Comparison of ENCODE assay signal across 12 mouse cellular contexts in genomic region chr10:13569818-13570217, GRCm38 (mm10). TPM values are rescaled to one million over a fixed set of nuclear protein-coding genes. Genes with fewer than 3 reads are reported as not detected.
DNase-seq lines count a peak whose midpoint lies in the region; ATAC-seq lines count a peak whose summit lies in the region.
"Had no signal": no experiment of that assay in that cellular context is flagged by ENCODE, and none has a peak within 500 bp of the region (broad histone marks: within the 10 kb centered on the region; RNA-seq: fewer than 3 reads in every experiment).

No protein-coding gene starts in this region.

- no peaks in the 10 kb centered on the region for H3K9me3 ChIP-seq in hindbrain, embryonic 13.5 days
- H3K9me3 ChIP-seq in neural tube, embryonic 13.5 days, result no peaks in the 10 kb centered on the region
- H3K9me3 ChIP-seq: heart, embryonic 13.5 days; liver, embryonic 15.5 days had no signal

- DNase-seq in left cerebral cortex, postnatal 4 days, result peak; percentile 47
- no peak for DNase-seq in left cerebral cortex, postnatal 14 days (ENCODE audit: low spot score in 2 of 2)
- no peak for DNase-seq in adrenal gland, adult 2 months
- DNase-seq in urinary bladder, postnatal 10 days (ENCODE audit: low spot score), result no peak
- no peak for DNase-seq in right cerebral cortex, postnatal 36 days (ENCODE audit: low spot score in 2 of 2)
- DNase-seq: cerebellum, adult 8-10 months had no signal

- WGBS in hindbrain, embryonic 13.5 days, result 34% methylated on average over 7 of the region's 7 CpGs
- WGBS in neural tube, embryonic 13.5 days, result 15% methylated on average over 7 of the region's 7 CpGs

- H3K9ac ChIP-seq in hindbrain, embryonic 13.5 days, result no peak overlapping the region
- no peak overlapping the region for H3K9ac ChIP-seq in neural tube, embryonic 13.5 days
- H3K9ac ChIP-seq: heart, embryonic 13.5 days; liver, embryonic 15.5 days had no signal

- H3K27ac ChIP-seq in hindbrain, embryonic 13.5 days, result no peak overlapping the region
- no peak overlapping the region for H3K27ac ChIP-seq in neural tube, embryonic 13.5 days (replicated peaks)
- H3K27ac ChIP-seq: heart, embryonic 13.5 days; liver, embryonic 15.5 days had no signal

- intact Hi-C loops in left cerebral cortex, postnatal 4 days (cut with DNase I), result loop anchor here (10.0 kb wide), 4 partner anchors 295 to 625 kb away; partner anchors contain the start of genes Aig1 and Hivep2
- intact Hi-C loops in left cerebral cortex, postnatal 14 days (cut with DNase I), result loop anchor here (5.0 to 10.0 kb wide), 3 partner anchors 295 to 635 kb away; partner anchors contain the start of genes Aig1 and Hivep2

- H3K4me2 ChIP-seq in hindbrain, embryonic 13.5 days, result no peak overlapping the region
- H3K4me2 ChIP-seq in neural tube, embryonic 13.5 days, result no peak overlapping the region
- H3K4me2 ChIP-seq: heart, embryonic 13.5 days; liver, embryonic 15.5 days had no signal

- H3K4me3 ChIP-seq in hindbrain, embryonic 13.5 days, result no peak overlapping the region
- no peak overlapping the region for H3K4me3 ChIP-seq in neural tube, embryonic 13.5 days
- H3K4me3 ChIP-seq: heart, embryonic 13.5 days; liver, embryonic 15.5 days had no signal

- H3K4me1 ChIP-seq in hindbrain, embryonic 13.5 days (replicated peaks), result peaks cover 28% of the 10 kb centered on the region
- peaks cover 26% of the 10 kb centered on the region for H3K4me1 ChIP-seq in neural tube, embryonic 13.5 days (replicated peaks)
- H3K4me1 ChIP-seq: liver, embryonic 15.5 days had no signal

- H3K27me3 ChIP-seq in hindbrain, embryonic 13.5 days, result peaks cover 34% of the 10 kb centered on the region
- H3K27me3 ChIP-seq in neural tube, embryonic 13.5 days, result peaks cover 38% of the 10 kb centered on the region
- H3K27me3 ChIP-seq: heart, embryonic 13.5 days; liver, embryonic 15.5 days had no signal

- no peaks in the 10 kb centered on the region for H3K36me3 ChIP-seq in hindbrain, embryonic 13.5 days
- no peaks in the 10 kb centered on the region for H3K36me3 ChIP-seq in neural tube, embryonic 13.5 days
- H3K36me3 ChIP-seq: heart, embryonic 13.5 days; liver, embryonic 15.5 days had no signal

- ATAC-seq in common myeloid progenitor, adult 5-6 weeks (replicated peaks; ENCODE audit: low read depth, poor library complexity, severe bottlenecking), result peak; percentile 39; the same call in 1 of the 2 replicates
- peak; percentile 74 for ATAC-seq in hindbrain, embryonic 13.5 days (ENCODE audit: low FRiP score)
- peak; percentile 33; the same call in 1 of the 2 replicates for ATAC-seq in neural tube, embryonic 13.5 days (ENCODE audit: low read depth)
- ATAC-seq: intestine, embryonic 16.5 days had no signal

RNA-seq across cellular contexts. Expression of gene Pex3, which starts 16.9 kb away (rescaled TPM):
- 10 to 100 TPM; 23.4 to 25.5 TPM for total RNA-seq in left cerebral cortex, postnatal 4 days (2021)
- 10 to 100 TPM; 22.7 to 29.1 TPM for total RNA-seq in left cerebral cortex, postnatal 14 days (2021)
- total RNA-seq in common myeloid progenitor, adult 5-6 weeks (2017), result 15.4 and 23.3 TPM in 2 replicates
- polyA plus RNA-seq in hindbrain, embryonic 13.5 days (2015; fragmentation: Nextera tagmentation; extraction: Ambion mirVana), result 24.7 and 25.9 TPM in 2 replicates
- polyA plus RNA-seq in neural tube, embryonic 13.5 days (2015; fragmentation: Nextera tagmentation; extraction: Ambion mirVana), result 26.4 and 26.5 TPM in 2 replicates
- total RNA-seq in adrenal gland, adult 2 months (2021), result 10 to 100 TPM; 32.2 to 44.4 TPM
- 7.3 and 9.2 TPM in 2 replicates for polyA plus RNA-seq in adrenal gland, adult 2 months (2012; rRNA removed)

RNA-seq across cellular contexts. Expression of gene Adat2, which starts 17.1 kb away (rescaled TPM):
- 1 to 10 TPM; 8.9 to 9.7 TPM for total RNA-seq in left cerebral cortex, postnatal 4 days (2021)
- total RNA-seq in left cerebral cortex, postnatal 14 days (2021), result 1 to 10 TPM; 7.8 to 8.0 TPM
- total RNA-seq in common myeloid progenitor, adult 5-6 weeks (2017), result 2.7 TPM in 2 replicates
- 2.0 and 2.1 TPM in 2 replicates for polyA plus RNA-seq in hindbrain, embryonic 13.5 days (2015; fragmentation: Nextera tagmentation; extraction: Ambion mirVana)
- polyA plus RNA-seq in neural tube, embryonic 13.5 days (2015; fragmentation: Nextera tagmentation; extraction: Ambion mirVana), result 2.1 and 2.9 TPM in 2 replicates
- 1 to 10 TPM; 3.2 to 4.8 TPM for total RNA-seq in adrenal gland, adult 2 months (2021)
- polyA plus RNA-seq in adrenal gland, adult 2 months (2012; rRNA removed), result 1.4 and 1.6 TPM in 2 replicates
